ENCODE assay signal across 11 mouse cellular contexts in the genomic region with DNA sequence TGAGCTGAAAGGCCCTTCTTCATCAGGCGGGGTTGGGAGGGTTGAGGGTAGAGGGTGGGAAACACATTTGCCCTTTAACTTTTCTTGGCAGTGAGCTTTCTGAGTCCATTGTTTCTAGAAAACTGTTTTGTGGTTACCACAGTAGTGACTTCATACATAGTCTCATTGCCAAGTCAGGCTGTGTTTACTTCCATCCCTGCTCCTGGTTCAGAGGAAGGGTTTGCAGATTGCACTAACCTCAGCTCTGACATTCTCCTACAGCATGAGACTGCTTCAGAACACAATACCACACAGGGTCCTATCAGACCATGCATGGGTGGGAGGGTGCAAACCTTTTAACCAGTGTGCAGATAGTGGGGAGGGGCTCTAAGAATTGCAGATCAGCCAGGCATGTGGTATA.
DNase-seq lines count a peak whose midpoint lies in the region; ATAC-seq and TF ChIP-seq lines count a peak whose summit lies in the region.
"Had no signal": no experiment of that assay in that cellular context is flagged by ENCODE, and none has a peak within 500 bp of the region (broad histone marks: within the 10 kb centered on the region; RNA-seq: fewer than 3 reads in every experiment).

No protein-coding gene starts in this region.

- H3K9me3 ChIP-seq in hindbrain, postnatal 0 days (ENCODE audit: low read length), result no peaks in the 10 kb centered on the region
- H3K9me3 ChIP-seq in hindbrain, embryonic 11.5 days (ENCODE audit: control insufficient read depth, low read length), result no peaks in the 10 kb centered on the region
- H3K9me3 ChIP-seq: G1E; liver, embryonic 15.5 days had no signal

- CTCF ChIA-PET in Patski (lab: Charles Lee), result interaction anchor here (1.1 to 1.6 kb wide), 5 partner anchors 11 to 74 kb away, joined by 3 to 4 read pairs (median 3); no protein-coding TSS in a partner anchor

- peak; percentile 42 for DNase-seq in hindbrain, postnatal 0 days (ENCODE audit: low spot score)
- no peak for DNase-seq in hindbrain, embryonic 11.5 days (ENCODE audit: low spot score)
- DNase-seq in Patski (ENCODE audit: low read depth, low spot score) (no peak), liver (no peak)
- peak; percentile 90 for DNase-seq in heart, adult 8-10 months (ENCODE audit: low spot score)
- DNase-seq in kidney, postnatal 36 days, result peak; percentile 27 to 67
- DNase-seq in right cerebral cortex, postnatal 10 days (ENCODE audit: low spot score in 2 of 2), result no peak
- no peak for DNase-seq in cerebellum, postnatal 25 days
- DNase-seq: cerebellum, adult 18-20 months had no signal

- in situ Hi-C loops in Patski (cut with MboI; ENCODE audit: low pct_unique_long_range_greater_than_20kb), result no loop called here

- no peak overlapping the region for H3K4me3 ChIP-seq in hindbrain, postnatal 0 days (ENCODE audit: low read length)
- no peak overlapping the region for H3K4me3 ChIP-seq in hindbrain, embryonic 11.5 days (ENCODE audit: low read depth, low read length)
- H3K4me3 ChIP-seq: liver, embryonic 15.5 days had no signal

- H3K9ac ChIP-seq in hindbrain, postnatal 0 days (replicated peaks; ENCODE audit: low read length), result no peak overlapping the region
- no peak overlapping the region for H3K9ac ChIP-seq in hindbrain, embryonic 11.5 days (ENCODE audit: low read depth, low read length)
- H3K9ac ChIP-seq: liver, embryonic 15.5 days had no signal

- peak; percentile 59 for ATAC-seq in hindbrain, postnatal 0 days
- no peak; the same call in 1 of the 2 replicates for ATAC-seq in hindbrain, embryonic 11.5 days (ENCODE audit: low FRiP score)
- peak; percentile 82 for ATAC-seq in Patski

- H3K27me3 ChIP-seq in hindbrain, postnatal 0 days (ENCODE audit: insufficient read depth, low read length), result no peaks in the 10 kb centered on the region
- H3K27me3 ChIP-seq in hindbrain, embryonic 11.5 days (ENCODE audit: control insufficient read depth, insufficient read depth, low read length), result no peaks in the 10 kb centered on the region
- no peaks in the 10 kb centered on the region for H3K27me3 ChIP-seq in Patski
- H3K27me3 ChIP-seq: liver, embryonic 15.5 days had no signal

- POLR2A ChIA-PET in Patski (lab: Charles Lee), result interaction anchor here (1.1 kb wide), 1 partner anchor 37 kb away, joined by 3 read pairs; no protein-coding TSS in a partner anchor

- H3K4me1 ChIP-seq in hindbrain, postnatal 0 days (ENCODE audit: insufficient read depth, low read length), result peaks cover 4% of the 10 kb centered on the region; the same call in 1 of the 2 replicates
- H3K4me1 ChIP-seq in hindbrain, embryonic 11.5 days (replicated peaks; ENCODE audit: control insufficient read depth, insufficient read depth, low read length), result peaks cover 4% of the 10 kb centered on the region; the same call in 1 of the 2 replicates
- H3K4me1 ChIP-seq: liver, embryonic 15.5 days had no signal

- TF ChIP-seq CTCF in hindbrain, postnatal 0 days (IDR thresholded peaks at IDR 0.05; ENCODE audit: low read depth), result no peak
- no peak for TF ChIP-seq CTCF in Patski (IDR thresholded peaks at IDR 0.05)

- WGBS in hindbrain, postnatal 0 days, result 47% methylated on average over 1 of the region's 1 CpGs
- 90% methylated on average over 1 of the region's 1 CpGs for WGBS in hindbrain, embryonic 11.5 days

- no peak overlapping the region for H3K27ac ChIP-seq in hindbrain, postnatal 0 days
- H3K27ac ChIP-seq in hindbrain, embryonic 11.5 days (ENCODE audit: low read depth, low read length), result no peak overlapping the region
- H3K27ac ChIP-seq: liver, embryonic 15.5 days had no signal

- H3K36me3 ChIP-seq in hindbrain, postnatal 0 days (ENCODE audit: insufficient read depth, low read length), result no peaks in the 10 kb centered on the region
- no peaks in the 10 kb centered on the region for H3K36me3 ChIP-seq in hindbrain, embryonic 11.5 days (ENCODE audit: control insufficient read depth, insufficient read depth, low read length)
- H3K36me3 ChIP-seq: G1E; liver, embryonic 15.5 days had no signal

- no peak overlapping the region for H3K4me2 ChIP-seq in hindbrain, postnatal 0 days (ENCODE audit: low read depth, low read length)
- H3K4me2 ChIP-seq in hindbrain, embryonic 11.5 days (replicated peaks; ENCODE audit: low read depth, low read length), result no peak overlapping the region
- H3K4me2 ChIP-seq: liver, embryonic 15.5 days had no signal

Comparison
In these comparisons a context has a peak if more than half of its experiments do, and no peak if none do; other contexts are left out.
1. DNase-seq: peak in hindbrain, postnatal 0 days (single experiment), heart, adult 8-10 months (single experiment) and kidney, postnatal 36 days (2 of 2); none in hindbrain, embryonic 11.5 days (single experiment), Patski (single experiment), liver (single experiment), right cerebral cortex, postnatal 10 days (0 of 2) and cerebellum, postnatal 25 days (0 of 2).